31 mouse cellular contexts compared by ENCODE assay signal in genomic region chr9:54689446-54689845, GRCm38 (mm10). TPM values are rescaled to one million over a fixed set of nuclear protein-coding genes. Genes with fewer than 3 reads are reported as not detected.
"Had no signal": no experiment of that assay in that cellular context is flagged by ENCODE, and none has a peak within 500 bp of the region (broad histone marks: within the 10 kb centered on the region; RNA-seq: fewer than 3 reads in every experiment).

No protein-coding gene starts in this region.

- H3K27me3 ChIP-seq: lung, embryonic 15.5 days; midbrain, embryonic 15.5 days had no signal

- DNase-seq: left cerebral cortex, postnatal 4 days; liver; liver, embryonic 13.5 days; liver, postnatal 0 days; lung, adult 18-20 months; lung, adult 2 months; lung, embryonic 14.5 days; lung, postnatal 10 days; lung, postnatal 14 days; lung, postnatal 36 days; lung, postnatal 4 days had no signal

- H3K9ac ChIP-seq: limb, embryonic 12.5 days; limb, embryonic 13.5 days; limb, embryonic 15.5 days; liver, embryonic 12.5 days; liver, embryonic 13.5 days; liver, embryonic 14.5 days; liver, embryonic 15.5 days; liver, postnatal 0 days; lung, embryonic 14.5 days; lung, embryonic 15.5 days; midbrain, embryonic 12.5 days; midbrain, embryonic 13.5 days; midbrain, embryonic 15.5 days; neural tube, embryonic 12.5 days had no signal

- H3K27ac ChIP-seq: left cerebral cortex, adult 2 months; limb, embryonic 10.5 days; limb, embryonic 12.5 days; limb, embryonic 13.5 days; limb, embryonic 15.5 days; liver, embryonic 12.5 days; liver, embryonic 13.5 days; liver, embryonic 14.5 days; liver, embryonic 15.5 days; lung, embryonic 15.5 days; macrophage; midbrain, embryonic 12.5 days; midbrain, embryonic 13.5 days; midbrain, embryonic 15.5 days; neural tube, embryonic 12.5 days had no signal

- H3K4me3 ChIP-seq: left cerebral cortex, adult 2 months; limb, embryonic 10.5 days; limb, embryonic 12.5 days; limb, embryonic 13.5 days; limb, embryonic 15.5 days; liver, embryonic 12.5 days; liver, embryonic 13.5 days; liver, embryonic 15.5 days; lung, embryonic 15.5 days; megakaryocyte, embryonic 14.5 days; midbrain, embryonic 12.5 days; midbrain, embryonic 13.5 days; midbrain, embryonic 15.5 days; myocyte; neural tube, embryonic 12.5 days had no signal

- H3K4me2 ChIP-seq: limb, embryonic 12.5 days; limb, embryonic 13.5 days; limb, embryonic 15.5 days; liver, embryonic 11.5 days; liver, embryonic 12.5 days; liver, embryonic 13.5 days; liver, embryonic 15.5 days; lung, embryonic 14.5 days; lung, embryonic 15.5 days; midbrain, embryonic 12.5 days; midbrain, embryonic 13.5 days; midbrain, embryonic 15.5 days; neural tube, embryonic 12.5 days had no signal

- H3K4me1 ChIP-seq: limb, embryonic 10.5 days; limb, embryonic 12.5 days; limb, embryonic 13.5 days; lung, embryonic 15.5 days; midbrain, embryonic 13.5 days; neural tube, embryonic 12.5 days had no signal

- H3K9me3 ChIP-seq: limb, embryonic 10.5 days; limb, embryonic 12.5 days; limb, embryonic 13.5 days; limb, embryonic 15.5 days; liver, embryonic 12.5 days; liver, embryonic 13.5 days; liver, embryonic 15.5 days; lung, embryonic 15.5 days; megakaryocyte, embryonic 14.5 days; midbrain, embryonic 12.5 days; midbrain, embryonic 13.5 days; midbrain, embryonic 15.5 days; neural tube, embryonic 12.5 days had no signal

- ATAC-seq: liver, embryonic 12.5 days; liver, postnatal 0 days; lung, postnatal 0 days; midbrain, embryonic 13.5 days; midbrain, embryonic 15.5 days; midbrain, embryonic 16.5 days had no signal

- H3K36me3 ChIP-seq: limb, embryonic 10.5 days; limb, embryonic 12.5 days; limb, embryonic 13.5 days; limb, embryonic 15.5 days; liver, embryonic 12.5 days; liver, embryonic 13.5 days; liver, embryonic 15.5 days; lung, embryonic 15.5 days; midbrain, embryonic 12.5 days; midbrain, embryonic 13.5 days; midbrain, embryonic 15.5 days; neural tube, embryonic 12.5 days had no signal

RNA-seq across cellular contexts. Expression of gene Acsbg1, which starts 27.8 kb away (rescaled TPM):
- total RNA-seq: megakaryocyte-erythroid progenitor cell, adult 5-6 weeks had no signal
- polyA plus RNA-seq: macrophage had no signal
